Mouse (Mus musculus) MEL (cell line): ENCODE results near the gene Hpd. TPM values are rescaled to one million over a fixed set of nuclear protein-coding genes. Genes with fewer than 3 reads are reported as not detected.

Experiments
- DNase-seq: peaks from one replicate; pipeline ENCODE4 v3.0.0; 2011; ENCODE audit warnings: low read depth, low spot score
- H3K27ac ChIP-seq: 2 replicates; pipeline ENCODE4 v1.5.1; 2012; ENCODE audit warnings: low read depth, mild to moderate bottlenecking, control low read depth, low read length, moderate library complexity; ENCODE audit not compliant: control insufficient read depth
- H3K27me3 ChIP-seq, 2 experiments: fragments of 150-350 bp in 1 of 2; sonication (generic) in 1 of 2; 2 replicates each; pipeline ENCODE4 v1.6.1; 2012; ENCODE audit warnings: low read length in 2 of 2, mild to moderate bottlenecking in 2 of 2, improper control_type of control experiment in 1 of 2, moderate library complexity in 1 of 2; ENCODE audit not compliant: insufficient read depth in 2 of 2, control insufficient read depth in 1 of 2
- H3K36me3 ChIP-seq, 2 experiments: 2 replicates each; pipeline ENCODE4 v1.6.1; 2012 to 2014; ENCODE audit warnings: low read length in 2 of 2, improper control_type of control experiment in 1 of 2, inconsistent platforms in 1 of 2, mild to moderate bottlenecking in 1 of 2; ENCODE audit not compliant: insufficient read depth in 2 of 2, control insufficient read depth in 1 of 2
- H3K4me1 ChIP-seq, 2 experiments: fragments of 150-350 bp in 1 of 2; sonication (generic) in 1 of 2; 2 replicates each; pipeline ENCODE4 v1.6.1; 2012; ENCODE audit warnings: low read length in 2 of 2, improper control_type of control experiment in 1 of 2, mild to moderate bottlenecking in 1 of 2; ENCODE audit not compliant: insufficient read depth in 2 of 2, control insufficient read depth in 1 of 2
- H3K4me3 ChIP-seq, 2 experiments: fragments of 150-350 bp in 1 of 2; sonication (generic) in 1 of 2; 2 replicates each; pipeline ENCODE4 v1.5.1; 2012; ENCODE audit warnings: low read depth in 2 of 2, low read length in 2 of 2, mild to moderate bottlenecking in 2 of 2, moderate library complexity in 2 of 2, control low read depth in 1 of 2, improper control_type of control experiment in 1 of 2; ENCODE audit not compliant: control insufficient read depth in 1 of 2, insufficient read depth in 1 of 2
- H3K79me2 ChIP-seq: 2 replicates; pipeline ENCODE4 v1.6.1; 2012; ENCODE audit warnings: mild to moderate bottlenecking, low read length, moderate library complexity; ENCODE audit not compliant: control insufficient read depth, poor library complexity, insufficient read depth
- H3K9ac ChIP-seq: 2 replicates; pipeline ENCODE4 v1.6.1; 2012; ENCODE audit warnings: low read depth, mild to moderate bottlenecking, control low read depth, low read length, moderate library complexity; ENCODE audit not compliant: control insufficient read depth, poor library complexity, severe bottlenecking
- H3K9me3 ChIP-seq: fragments of 150-350 bp; sonication (generic); replicated peaks from 2 replicates; pipeline ENCODE4 v1.6.1; 2012; ENCODE audit warnings: mild to moderate bottlenecking, low read length, improper control_type of control experiment, moderate library complexity; ENCODE audit not compliant: insufficient read depth
- BHLHE40 ChIP-seq: IDR thresholded peaks from 2 replicates; pipeline ENCODE4 v1.6.1; 2012; ENCODE audit warnings: low read depth, mild to moderate bottlenecking, inconsistent platforms, low read length, improper control_type of control experiment, borderline replicate concordance
- CHD1 ChIP-seq: IDR thresholded peaks from 2 replicates; pipeline ENCODE4 v1.6.1; 2012; ENCODE audit warnings: low read depth, mild to moderate bottlenecking, inconsistent platforms, low read length, improper control_type of control experiment
- CHD2 ChIP-seq: IDR thresholded peaks from 2 replicates; pipeline ENCODE4 v1.6.1; 2011; ENCODE audit warnings: low read length, improper control_type of control experiment
- E2F4 ChIP-seq: IDR thresholded peaks from 2 replicates; pipeline ENCODE4 v1.6.1; 2011; ENCODE audit warnings: low read depth, low read length, improper control_type of control experiment, borderline replicate concordance
- ELF1 ChIP-seq: IDR thresholded peaks from 2 replicates; pipeline ENCODE4 v1.6.1; 2014; ENCODE audit warnings: low read depth, mild to moderate bottlenecking, inconsistent platforms, low read length, improper control_type of control experiment, moderate library complexity
- ETS1 ChIP-seq: IDR thresholded peaks from 2 replicates; pipeline ENCODE4 v1.6.1; 2012; ENCODE audit warnings: low read depth, mild to moderate bottlenecking, inconsistent platforms, low read length, improper control_type of control experiment, moderate library complexity
- GABPA ChIP-seq: IDR thresholded peaks from 2 replicates; pipeline ENCODE4 v1.6.1; 2012; ENCODE audit warnings: low read depth, mild to moderate bottlenecking, inconsistent platforms, low read length, improper control_type of control experiment, moderate library complexity
- GATA1 ChIP-seq: IDR thresholded peaks from 2 replicates; pipeline ENCODE4 v1.6.1; 2011; ENCODE audit warnings: low read depth, low read length, improper control_type of control experiment
- HCFC1 ChIP-seq: IDR thresholded peaks from 2 replicates; pipeline ENCODE4 v1.6.1; 2012; ENCODE audit warnings: low read depth, mild to moderate bottlenecking, inconsistent platforms, low read length, improper control_type of control experiment, moderate library complexity
- JUND ChIP-seq: IDR thresholded peaks from 2 replicates; pipeline ENCODE4 v1.6.1; 2011; ENCODE audit warnings: low read depth, mild to moderate bottlenecking, improper control_type of control experiment, low read length
- MAFK ChIP-seq: IDR thresholded peaks from 2 replicates; pipeline ENCODE4 v1.6.1; 2011; ENCODE audit warnings: low read depth, mild to moderate bottlenecking, low read length, improper control_type of control experiment, borderline replicate concordance
- MAX ChIP-seq: IDR thresholded peaks from 2 replicates; pipeline ENCODE4 v1.6.1; 2011; ENCODE audit warnings: low read length, improper control_type of control experiment
- MAZ ChIP-seq: IDR thresholded peaks from 2 replicates; pipeline ENCODE4 v1.6.1; 2012; ENCODE audit warnings: low read depth, mild to moderate bottlenecking, inconsistent platforms, low read length, improper control_type of control experiment
- MYB ChIP-seq: IDR thresholded peaks from 2 replicates; pipeline ENCODE4 v1.6.1; 2011; ENCODE audit warnings: mild to moderate bottlenecking, low read depth, low read length, improper control_type of control experiment
- NELFE ChIP-seq: IDR thresholded peaks from 2 replicates; pipeline ENCODE4 v1.6.1; 2011; ENCODE audit warnings: low read depth, low read length, improper control_type of control experiment
- POLR2A ChIP-seq, 2 experiments: IDR thresholded peaks; 2 replicates each; pipeline ENCODE4 v1.6.1; 2011 to 2012; ENCODE audit warnings: low read length in 2 of 2, mild to moderate bottlenecking in 2 of 2, control low read depth in 1 of 2, improper control_type of control experiment in 1 of 2, low read depth in 1 of 2, moderate library complexity in 1 of 2; ENCODE audit not compliant: control insufficient read depth in 1 of 2, insufficient read depth in 1 of 2, poor library complexity in 1 of 2
- POLR2AphosphoS2 ChIP-seq: IDR thresholded peaks from 2 replicates; pipeline ENCODE4 v1.6.1; 2011; ENCODE audit warnings: low read length, improper control_type of control experiment
- POLR2AphosphoS5 ChIP-seq: IDR thresholded peaks from 2 replicates; pipeline ENCODE4 v1.6.1; 2012; ENCODE audit warnings: low read depth, borderline replicate concordance, mild to moderate bottlenecking, inconsistent platforms, low read length, moderate library complexity, mixed read lengths
- RAD21 ChIP-seq: IDR thresholded peaks from 2 replicates; pipeline ENCODE4 v1.6.1; 2011; ENCODE audit warnings: mild to moderate bottlenecking, low read depth, low read length, improper control_type of control experiment
- RCOR1 ChIP-seq: IDR thresholded peaks from 2 replicates; pipeline ENCODE4 v1.6.1; 2012; ENCODE audit warnings: low read depth, mild to moderate bottlenecking, inconsistent platforms, low read length, improper control_type of control experiment
- SMC3 ChIP-seq: IDR thresholded peaks from 2 replicates; pipeline ENCODE4 v1.6.1; 2011; ENCODE audit warnings: low read depth, low read length, improper control_type of control experiment
- TAL1 ChIP-seq: IDR thresholded peaks from 2 replicates; pipeline ENCODE4 v1.6.1; 2012; ENCODE audit warnings: mild to moderate bottlenecking, inconsistent platforms, low read length, moderate library complexity, mixed read lengths
- TBP ChIP-seq: IDR thresholded peaks from 2 replicates; pipeline ENCODE4 v1.8.0; 2011; ENCODE audit warnings: low read depth, low read length, improper control_type of control experiment
- TCF12 ChIP-seq: IDR thresholded peaks from 2 replicates; pipeline ENCODE4 v1.6.1; 2014; ENCODE audit warnings: low read depth, mild to moderate bottlenecking, inconsistent platforms, low read length, improper control_type of control experiment, moderate library complexity
- UBTF ChIP-seq: IDR thresholded peaks from 2 replicates; pipeline ENCODE4 v1.6.1; 2012; ENCODE audit warnings: low read depth, mild to moderate bottlenecking, inconsistent platforms, low read length, improper control_type of control experiment, moderate library complexity, borderline replicate concordance; ENCODE audit not compliant: insufficient read depth
- USF2 ChIP-seq, 2 experiments: IDR thresholded peaks; 2 replicates each; pipeline ENCODE4 v1.6.1; 2011 to 2012; ENCODE audit warnings: improper control_type of control experiment in 2 of 2, low read length in 2 of 2, borderline replicate concordance in 1 of 2, inconsistent platforms in 1 of 2, low read depth in 1 of 2, mild to moderate bottlenecking in 1 of 2; ENCODE audit not compliant: insufficient read depth in 1 of 2
- ZC3H11A ChIP-seq: IDR thresholded peaks from 2 replicates; pipeline ENCODE4 v1.6.1; 2012; ENCODE audit warnings: low read depth, mild to moderate bottlenecking, inconsistent platforms, low read length, improper control_type of control experiment
- ZMIZ1 ChIP-seq: IDR thresholded peaks from 2 replicates; pipeline ENCODE4 v1.6.1; 2012; ENCODE audit warnings: low read depth, mild to moderate bottlenecking, inconsistent platforms, low read length, improper control_type of control experiment, moderate library complexity
- polyA plus RNA-seq, 2 experiments: library from polyadenylated mRNA; stranded (reverse) in 1 of 2; unstranded in 1 of 2; fragments of >175 nt in 1 of 2; fragments of >200 nt in 1 of 2; gene quantifications; 2 replicates each; pipeline versions ENCODE4 v1.2.1 to v1.2.4; 2012; ENCODE audit warnings: low replicate concordance in 2 of 2, low read depth in 1 of 2; ENCODE audit not compliant: insufficient read length in 2 of 2, insufficient read depth in 1 of 2, missing spikeins in 1 of 2
- total RNA-seq: library from RNA; depleted of rRNA; stranded (reverse); fragments of 300-350 nt; gene quantifications from 2 replicates; pipeline ENCODE4 v1.2.3, GENCODE M21; 2012

The Hpd gene
- total and polyA plus RNA-seq, 3 experiments, result not detected

GRCm38 (mm10) chr5:123129170-123129757 is 53.3 kb downstream of the Hpd start:
- peak overlapping the region; percentile 70 for H3K27ac ChIP-seq
- no peaks in the 10 kb centered on the region for H3K9me3 ChIP-seq
- H3K36me3 ChIP-seq, result peaks cover 0 to 47% of the 10 kb centered on the region in 2 experiments; a peak in 2 of 4 replicates
- no peak overlapping the region for H3K4me3 ChIP-seq
- H3K4me1 ChIP-seq, result peaks cover 18 to 59% of the 10 kb centered on the region in 2 experiments
- no peaks in the 10 kb centered on the region for H3K79me2 ChIP-seq
- 0 out of 2 replicates have a peak, but pooled peaks have one; percentile 19 for TF ChIP-seq ELF1
- TF ChIP-seq GATA1, result no peak
- TF ChIP-seq POLR2A (IDR thresholded peaks at IDR 0.05; ENCODE audit: control insufficient read depth in 1 of 2, insufficient read depth in 1 of 2, low read depth in 1 of 2, low read length in 2 of 2, poor library complexity in 1 of 2), result 0 out of 4 replicates have a peak, but pooled peaks of 1 of the 2 experiments have one; percentile 45
- DNase-seq, result no peak
- no peaks in the 10 kb centered on the region for H3K27me3 ChIP-seq
- peak overlapping the region; percentile 43 for H3K9ac ChIP-seq

- Histone ChIP-seq H3K27ac (peak overlapping the region; percentile 77), H3K9ac (peak overlapping the region; percentile 42), H3K4me3 (peak overlapping the region; percentile 21 to 32; a peak in 3 of 4 replicates)
- TF ChIP-seq GABPA, result no peak
- TF ChIP-seq MYB, result no peak
- no peak for TF ChIP-seq UBTF
- no peak; the same call in 1 of the 2 replicates for TF ChIP-seq HCFC1
- TF ChIP-seq ZC3H11A, result no peak
- no peak for TF ChIP-seq RAD21
- peak; percentile 47; the same call in 1 of the 2 replicates for TF ChIP-seq ETS1
- no peak for TF ChIP-seq POLR2AphosphoS5
- no peak for TF ChIP-seq BHLHE40
- no peak for TF ChIP-seq GATA1
- TF ChIP-seq RCOR1, result no peak
- no peak; the same call in none of the 2 replicates for TF ChIP-seq MAZ
- TF ChIP-seq POLR2A (IDR thresholded peaks at IDR 0.05; ENCODE audit: control insufficient read depth in 1 of 2, insufficient read depth in 1 of 2, low read depth in 1 of 2, low read length in 2 of 2, poor library complexity in 1 of 2), result peak in 1 of 2 experiments; percentile 44; a peak in 1 of 4 replicates
- TF ChIP-seq JUND, result no peak
- TF ChIP-seq MAX, result peak; percentile 34; the same call in 1 of the 2 replicates
- peak; percentile 10; the same call in 1 of the 2 replicates for TF ChIP-seq SMC3
- 0 out of 2 replicates have a peak, but pooled peaks have one; percentile 15 for TF ChIP-seq CHD1
- no peak for TF ChIP-seq TBP
- no peak for TF ChIP-seq TCF12
- TF ChIP-seq ZMIZ1, result no peak
- no peak for TF ChIP-seq E2F4
- TF ChIP-seq MAFK, result no peak
- TF ChIP-seq USF2 (IDR thresholded peaks at IDR 0.05; ENCODE audit: borderline replicate concordance in 1 of 2, insufficient read depth in 1 of 2, low read depth in 1 of 2, low read length in 2 of 2), result no peak
- TF ChIP-seq CHD2, result no peak
- TF ChIP-seq NELFE, result peak; percentile 45
- TF ChIP-seq TAL1, result no peak; the same call in 1 of the 2 replicates
- TF ChIP-seq POLR2AphosphoS2, result peak; percentile 6; the same call in 1 of the 2 replicates
Observed at GRCm38 (mm10) chr5:123128426-123129169, 53.9 kb downstream of the Hpd start.

More at GRCm38 (mm10) chr5:123128426-123129169, 53.9 kb downstream of the Hpd start:
- no peaks in the 10 kb centered on the region for H3K27me3 ChIP-seq
- H3K36me3 ChIP-seq, result peaks cover 0 to 42% of the 10 kb centered on the region in 2 experiments; a peak in 2 of 4 replicates
- peaks cover 18 to 57% of the 10 kb centered on the region in 2 experiments for H3K4me1 ChIP-seq
- no peaks in the 10 kb centered on the region for H3K79me2 ChIP-seq
- DNase-seq, result peak; percentile 92
- no peaks in the 10 kb centered on the region for H3K9me3 ChIP-seq
